Mouse (Mus musculus): ENCODE results near the gene Ccdc82. TPM values are rescaled to one million over a fixed set of nuclear protein-coding genes. Genes with fewer than 3 reads are reported as not detected.

Gene Ccdc82
- total and polyA plus RNA-seq, 2 experiments from 2014 or later: 11.1 to 18.7 TPM

DNA sequence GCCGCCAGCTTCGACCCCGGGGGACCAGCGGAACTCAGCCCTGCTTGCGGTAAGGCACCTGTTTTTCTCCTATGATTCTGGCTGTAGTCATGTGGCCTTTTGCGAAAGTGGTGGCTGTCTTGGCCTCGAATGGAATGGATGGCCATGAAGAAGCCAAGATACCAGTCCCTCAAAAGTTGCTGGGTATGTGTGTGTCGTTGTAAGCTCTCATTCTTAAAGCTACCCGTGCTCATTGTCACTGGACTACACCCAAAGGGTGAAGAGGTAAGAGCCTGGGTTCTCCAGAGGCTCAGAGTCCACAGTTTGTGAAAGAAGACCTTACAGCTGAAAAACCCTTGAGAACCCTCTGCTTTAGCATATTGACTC lies 51.7 kb downstream of the Ccdc82 start:
- H3K4me1 ChIP-seq (ENCODE audit: insufficient read depth, low read length): peaks cover 33% of the 10 kb centered on the region
- H3K27ac ChIP-seq: peak overlapping the region; percentile 75
- peak overlapping the region; percentile 47 for H3K4me3 ChIP-seq (ENCODE audit: low read length)
- H3K36me3 ChIP-seq (ENCODE audit: insufficient read depth, low read length): no peaks in the 10 kb centered on the region
- no peaks in the 10 kb centered on the region for H3K9me3 ChIP-seq (ENCODE audit: low read length)
- 8% methylated on average over 9 of the region's 9 CpGs for WGBS
- DNase-seq (ENCODE audit: low spot score): no peak
- peak overlapping the region; percentile 66 for H3K9ac ChIP-seq (replicated peaks; ENCODE audit: low read length)
- no peak for ATAC-seq
- H3K4me2 ChIP-seq (ENCODE audit: low read depth, low read length): peak overlapping the region; percentile 76
- TF ChIP-seq CTCF (IDR thresholded peaks at IDR 0.05; ENCODE audit: low read depth): no peak
- H3K27me3 ChIP-seq (ENCODE audit: insufficient read depth, low read length): no peaks in the 10 kb centered on the region

- H3K27ac ChIP-seq: peak overlapping the region; percentile 75
- ATAC-seq: no peak
- no peak for TF ChIP-seq CTCF (IDR thresholded peaks at IDR 0.05; ENCODE audit: low read depth)
- DNase-seq (ENCODE audit: low spot score): no peak
- H3K9me3 ChIP-seq (ENCODE audit: low read length): no peaks in the 10 kb centered on the region
- H3K4me3 ChIP-seq (ENCODE audit: low read length): peak overlapping the region; percentile 47
- H3K36me3 ChIP-seq (ENCODE audit: insufficient read depth, low read length): no peaks in the 10 kb centered on the region
- H3K4me1 ChIP-seq (ENCODE audit: insufficient read depth, low read length): peaks cover 40% of the 10 kb centered on the region
- peak overlapping the region; percentile 76 for H3K4me2 ChIP-seq (ENCODE audit: low read depth, low read length)
- 48% methylated on average over 6 of the region's 6 CpGs for WGBS
- peak overlapping the region; percentile 14; the same call in 1 of the 2 replicates for H3K9ac ChIP-seq (replicated peaks; ENCODE audit: low read length)
- no peaks in the 10 kb centered on the region for H3K27me3 ChIP-seq (ENCODE audit: insufficient read depth, low read length)
Measured at GRCm38 (mm10) chr9:13299190-13299589, 52.4 kb downstream of the Ccdc82 start.

DNA sequence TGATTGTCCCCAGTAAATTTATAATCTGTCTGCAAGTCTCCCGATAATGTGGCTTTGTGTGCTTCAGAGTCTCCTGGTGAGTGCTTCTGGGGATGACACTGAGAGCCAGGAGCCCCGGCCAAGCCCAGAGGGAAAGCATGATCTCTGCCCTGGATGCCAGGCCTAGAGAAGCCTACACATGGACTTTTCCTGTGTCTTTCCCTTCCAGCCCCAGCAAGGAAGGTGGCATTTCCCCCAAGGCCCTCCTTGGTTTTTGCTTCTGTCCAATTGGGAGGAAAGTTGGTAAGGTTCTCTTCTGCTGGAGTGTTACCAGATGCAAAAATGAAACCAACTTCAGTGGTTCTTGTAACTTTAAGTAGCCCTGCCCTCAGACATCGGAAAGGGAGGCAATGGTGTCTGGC lies 53.3 kb downstream of the Ccdc82 start:
- TF ChIP-seq CTCF (IDR thresholded peaks at IDR 0.05; ENCODE audit: low read depth): no peak
- Histone ChIP-seq H3K4me1 (ENCODE audit: insufficient read depth, low read length) (peaks cover 40% of the 10 kb centered on the region), H3K27ac (peak overlapping the region; percentile 75), H3K4me3 (ENCODE audit: low read length) (peak overlapping the region; percentile 47), H3K9me3 (ENCODE audit: low read length) (no peaks in the 10 kb centered on the region), H3K4me2 (ENCODE audit: low read depth, low read length) (peak overlapping the region; percentile 76), H3K36me3 (ENCODE audit: insufficient read depth, low read length) (no peaks in the 10 kb centered on the region), H3K27me3 (ENCODE audit: insufficient read depth, low read length) (no peaks in the 10 kb centered on the region), H3K9ac (replicated peaks; ENCODE audit: low read length) (peak overlapping the region; percentile 39; the same call in 1 of the 2 replicates)
- WGBS: 23% methylated on average over 3 of the region's 3 CpGs
- peak; percentile 59 for DNase-seq (ENCODE audit: low spot score)
- no peak for ATAC-seq

- TF ChIP-seq CTCF (IDR thresholded peaks at IDR 0.05; ENCODE audit: low read depth): peak; percentile 14; the same call in 1 of the 2 replicates
- 37% methylated on average over 9 of the region's 9 CpGs for WGBS
- Histone ChIP-seq H3K36me3 (ENCODE audit: insufficient read depth, low read length) (no peaks in the 10 kb centered on the region), H3K4me2 (ENCODE audit: low read depth, low read length) (peak overlapping the region; percentile 76), H3K9ac (replicated peaks; ENCODE audit: low read length) (peak overlapping the region; percentile 39; the same call in 1 of the 2 replicates), H3K27me3 (ENCODE audit: insufficient read depth, low read length) (no peaks in the 10 kb centered on the region), H3K27ac (peak overlapping the region; percentile 75), H3K4me3 (ENCODE audit: low read length) (peak overlapping the region; percentile 47), H3K4me1 (ENCODE audit: insufficient read depth, low read length) (peaks cover 40% of the 10 kb centered on the region), H3K9me3 (ENCODE audit: low read length) (no peaks in the 10 kb centered on the region)
- ATAC-seq (no peak), DNase-seq (ENCODE audit: low spot score) (peak; percentile 36)
Measured at GRCm38 (mm10) chr9:13300891-13301782, 54.4 kb downstream of the Ccdc82 start.

- 31% methylated on average over 6 of the region's 6 CpGs for WGBS
- no peaks in the 10 kb centered on the region for H3K9me3 ChIP-seq (ENCODE audit: low read length)
- peak overlapping the region; percentile 11; the same call in 1 of the 2 replicates for H3K4me3 ChIP-seq (ENCODE audit: low read length)
- 0 out of 2 replicates have a peak overlapping the region, but pooled peaks have one; percentile 26 for H3K9ac ChIP-seq (replicated peaks; ENCODE audit: low read length)
- no peaks in the 10 kb centered on the region for H3K36me3 ChIP-seq (ENCODE audit: insufficient read depth, low read length)
- peak overlapping the region; percentile 76 for H3K4me2 ChIP-seq (ENCODE audit: low read depth, low read length)
- no peak overlapping the region for H3K27ac ChIP-seq
- H3K27me3 ChIP-seq (ENCODE audit: insufficient read depth, low read length): no peaks in the 10 kb centered on the region
- DNase-seq (ENCODE audit: low spot score) (no peak), ATAC-seq (no peak)
- TF ChIP-seq CTCF (IDR thresholded peaks at IDR 0.05; ENCODE audit: low read depth): no peak
- peaks cover 45% of the 10 kb centered on the region for H3K4me1 ChIP-seq (ENCODE audit: insufficient read depth, low read length)
Measured at GRCm38 (mm10) chr9:13302183-13302825, 55.5 kb downstream of the Ccdc82 start.

- Histone ChIP-seq H3K9ac (replicated peaks; ENCODE audit: low read length) (no peak overlapping the region), H3K36me3 (ENCODE audit: insufficient read depth, low read length) (no peaks in the 10 kb centered on the region), H3K4me3 (ENCODE audit: low read length) (no peak overlapping the region), H3K4me1 (ENCODE audit: insufficient read depth, low read length) (peaks cover 45% of the 10 kb centered on the region), H3K27me3 (ENCODE audit: insufficient read depth, low read length) (no peaks in the 10 kb centered on the region), H3K9me3 (ENCODE audit: low read length) (no peaks in the 10 kb centered on the region), H3K4me2 (ENCODE audit: low read depth, low read length) (no peak overlapping the region), H3K27ac (peak overlapping the region; percentile 17; the same call in 1 of the 2 replicates)
- WGBS: 30% methylated on average over 5 of the region's 5 CpGs
- no peak for ATAC-seq
- DNase-seq (ENCODE audit: low spot score): peak; percentile 12
- TF ChIP-seq CTCF (IDR thresholded peaks at IDR 0.05; ENCODE audit: low read depth): no peak
Measured at GRCm38 (mm10) chr9:13303099-13303771, 56.5 kb downstream of the Ccdc82 start.
